In the genomic region with DNA sequence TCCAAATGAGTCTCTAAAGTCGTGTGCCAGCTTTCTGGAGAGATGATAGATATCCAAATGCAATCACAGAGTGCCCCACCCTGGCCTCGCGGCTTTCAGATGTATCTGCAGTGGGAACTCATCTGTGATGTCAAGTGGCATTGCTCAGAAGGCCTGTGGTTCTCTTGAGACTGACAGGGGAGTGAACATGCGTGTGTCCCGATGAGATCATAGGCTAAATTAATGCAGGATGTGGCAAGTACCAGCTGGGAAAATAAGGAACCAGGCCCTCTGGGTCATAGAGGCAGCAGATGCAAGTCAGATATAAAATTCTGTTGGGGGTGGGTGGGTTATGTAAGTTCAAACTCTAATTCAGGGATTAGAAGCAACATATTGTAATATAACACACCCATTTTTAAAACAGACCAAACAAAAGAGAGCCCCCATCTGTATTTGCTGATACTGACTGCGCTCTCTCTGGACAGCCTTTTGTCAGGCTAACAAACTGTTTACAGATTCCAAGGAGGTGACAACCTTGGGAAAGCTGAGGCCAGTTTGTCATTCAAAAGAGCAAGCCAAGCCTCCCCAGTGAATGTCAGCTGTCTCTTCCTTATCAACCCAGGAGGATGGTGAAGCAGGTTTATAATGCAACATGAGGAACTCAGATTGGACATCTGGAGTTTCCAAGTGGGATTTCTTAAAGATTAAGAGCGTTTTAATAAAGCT, we compare ENCODE assay signal across 11 mouse cellular contexts. TPM values are rescaled to one million over a fixed set of nuclear protein-coding genes. Genes with fewer than 3 reads are reported as not detected.
DNase-seq lines count a peak whose midpoint lies in the region; ATAC-seq and TF ChIP-seq lines count a peak whose summit lies in the region.
"Had no signal": no experiment of that assay in that cellular context is flagged by ENCODE, and none has a peak within 500 bp of the region (broad histone marks: within the 10 kb centered on the region; RNA-seq: fewer than 3 reads in every experiment).

No protein-coding gene starts in this region.

- no peak for TF ChIP-seq CTCF in heart, adult 2 months (IDR thresholded peaks at IDR 0.05)
- no peak for TF ChIP-seq CTCF in midbrain, postnatal 0 days (IDR thresholded peaks at IDR 0.05)

- H3K9ac ChIP-seq in heart, adult 2 months (ENCODE audit: low read depth, low read length), result no peak overlapping the region
- H3K9ac ChIP-seq in heart, embryonic 11.5 days (ENCODE audit: low read depth, low read length), result no peak overlapping the region
- no peak overlapping the region for H3K9ac ChIP-seq in midbrain, embryonic 11.5 days (ENCODE audit: low read length)
- H3K9ac ChIP-seq in midbrain, postnatal 0 days (replicated peaks; ENCODE audit: low read length, poor library complexity, severe bottlenecking), result no peak overlapping the region
- H3K9ac ChIP-seq: limb, embryonic 13.5 days had no signal

- peaks cover 6% of the 10 kb centered on the region for H3K36me3 ChIP-seq in heart, adult 2 months (ENCODE audit: control insufficient read depth, insufficient read depth, low read length)
- peaks cover 26% of the 10 kb centered on the region for H3K36me3 ChIP-seq in heart, embryonic 11.5 days (ENCODE audit: control insufficient read depth, insufficient read depth, low read length)
- H3K36me3 ChIP-seq in midbrain, embryonic 11.5 days (ENCODE audit: control insufficient read depth, insufficient read depth, low read length), result peaks cover 14% of the 10 kb centered on the region
- peaks cover 60% of the 10 kb centered on the region for H3K36me3 ChIP-seq in midbrain, postnatal 0 days (ENCODE audit: insufficient read depth, low read length)

- H3K4me3 ChIP-seq in heart, adult 2 months, result no peak overlapping the region
- no peak overlapping the region for H3K4me3 ChIP-seq in heart, embryonic 11.5 days (ENCODE audit: low read depth, low read length)
- H3K4me3 ChIP-seq in midbrain, embryonic 11.5 days (ENCODE audit: low read depth, low read length), result no peak overlapping the region
- H3K4me3 ChIP-seq in midbrain, postnatal 0 days (ENCODE audit: low read depth, low read length), result no peak overlapping the region
- H3K4me3 ChIP-seq: limb, embryonic 13.5 days had no signal

- H3K79me2 ChIP-seq in heart, adult 2 months (replicated peaks; ENCODE audit: control insufficient read depth, insufficient read depth, low read length), result no peaks in the 10 kb centered on the region

- DNase-seq in heart, adult 2 months, result peak in 1 of 2 experiments; percentile 52
- no peak for DNase-seq in midbrain, embryonic 11.5 days (ENCODE audit: low spot score, missing footprints)
- DNase-seq in midbrain, postnatal 0 days (ENCODE audit: low spot score), result no peak
- DNase-seq in heart, postnatal 10 days, result peak; percentile 50 to 53
- DNase-seq in retina, postnatal 1 day, result no peak
- DNase-seq in spleen, adult 18-20 months, result no peak
- DNase-seq in testis, postnatal 10 days (ENCODE audit: low spot score), result no peak
- DNase-seq: adrenal gland, postnatal 25 days; embryo, embryonic 11 days had no signal

- no peaks in the 10 kb centered on the region for H3K9me3 ChIP-seq in heart, embryonic 11.5 days (replicated peaks; ENCODE audit: control insufficient read depth, low read length)
- no peaks in the 10 kb centered on the region for H3K9me3 ChIP-seq in midbrain, embryonic 11.5 days (ENCODE audit: control insufficient read depth, low read length)
- no peaks in the 10 kb centered on the region for H3K9me3 ChIP-seq in midbrain, postnatal 0 days (ENCODE audit: low read length)
- H3K9me3 ChIP-seq: limb, embryonic 13.5 days had no signal

- H3K27ac ChIP-seq in heart, adult 2 months, result peak overlapping the region; percentile 18
- H3K27ac ChIP-seq in heart, embryonic 11.5 days (ENCODE audit: low read depth, low read length), result no peak overlapping the region
- H3K27ac ChIP-seq in midbrain, embryonic 11.5 days (ENCODE audit: low read depth, low read length), result no peak overlapping the region
- no peak overlapping the region for H3K27ac ChIP-seq in midbrain, postnatal 0 days (ENCODE audit: low read depth, low read length)
- H3K27ac ChIP-seq: limb, embryonic 13.5 days had no signal

- no peak for ATAC-seq in heart, embryonic 11.5 days (replicated peaks; ENCODE audit: insufficient number of reproducible peaks, low FRiP score, low TSS enrichment)
- ATAC-seq in midbrain, embryonic 11.5 days (ENCODE audit: low FRiP score), result peak; percentile 52; the same call in 1 of the 2 replicates
- no peak for ATAC-seq in midbrain, postnatal 0 days (ENCODE audit: low FRiP score)

- TF ChIP-seq EP300 in heart, adult 2 months (IDR thresholded peaks at IDR 0.05; ENCODE audit: insufficient read depth, low read depth, low read length), result peak; percentile 71; the same call in 1 of the 2 replicates

- peaks cover 9% of the 10 kb centered on the region for H3K4me1 ChIP-seq in heart, adult 2 months (ENCODE audit: control insufficient read depth, insufficient read depth, low read length)
- H3K4me1 ChIP-seq in heart, embryonic 11.5 days (ENCODE audit: control insufficient read depth, insufficient read depth, low read length), result no peaks in the 10 kb centered on the region
- no peaks in the 10 kb centered on the region for H3K4me1 ChIP-seq in midbrain, embryonic 11.5 days (ENCODE audit: control insufficient read depth, insufficient read depth, low read length)
- H3K4me1 ChIP-seq in midbrain, postnatal 0 days (ENCODE audit: insufficient read depth, low read length), result no peaks in the 10 kb centered on the region
- H3K4me1 ChIP-seq: limb, embryonic 13.5 days had no signal

- TF ChIP-seq POLR2A in heart, adult 2 months (IDR thresholded peaks at IDR 0.05; ENCODE audit: insufficient read depth, low read depth, low read length), result no peak

- intact Hi-C loops in heart, adult 2 months (cut with DNase I), result no loop called here
- intact Hi-C loops in heart, postnatal 10 days (cut with DNase I), result loop anchor here (10.0 kb wide), 1 partner anchor 599 kb away; no protein-coding TSS in a partner anchor

- 21% methylated on average over 7 of the region's 7 CpGs for WGBS in heart, adult 2 months
- WGBS in heart, embryonic 11.5 days (ENCODE audit: insufficient replicate concordance), result 78% methylated on average over 7 of the region's 7 CpGs
- 77% methylated on average over 7 of the region's 7 CpGs for WGBS in midbrain, embryonic 11.5 days
- 75% methylated on average over 7 of the region's 7 CpGs for WGBS in midbrain, postnatal 0 days

- H3K4me2 ChIP-seq in heart, embryonic 11.5 days, result no peak overlapping the region
- H3K4me2 ChIP-seq in midbrain, embryonic 11.5 days, result no peak overlapping the region
- no peak overlapping the region for H3K4me2 ChIP-seq in midbrain, postnatal 0 days (ENCODE audit: low read depth, low read length, poor library complexity, severe bottlenecking)
- H3K4me2 ChIP-seq: limb, embryonic 13.5 days had no signal

- no peaks in the 10 kb centered on the region for H3K27me3 ChIP-seq in heart, adult 2 months (ENCODE audit: control insufficient read depth, insufficient read depth, low read length)
- H3K27me3 ChIP-seq in heart, embryonic 11.5 days (ENCODE audit: control insufficient read depth, insufficient read depth, low read length), result no peaks in the 10 kb centered on the region
- no peaks in the 10 kb centered on the region for H3K27me3 ChIP-seq in midbrain, embryonic 11.5 days (ENCODE audit: control insufficient read depth, insufficient read depth, low read length)
- H3K27me3 ChIP-seq in midbrain, postnatal 0 days (ENCODE audit: insufficient read depth, low read length), result no peaks in the 10 kb centered on the region
- H3K27me3 ChIP-seq: limb, embryonic 13.5 days had no signal

RNA-seq across cellular contexts. Expression of gene Ptcd2, which starts 20.7 kb away (rescaled TPM):
- total RNA-seq in heart, adult 2 months (2021), result 10 to 100 TPM; 49.6 to 51.2 TPM
- polyA plus RNA-seq in heart, adult 2 months (2012; rRNA removed), result 35.0 and 44.9 TPM in 2 replicates
- 57.0 and 59.6 TPM in 2 replicates for polyA plus RNA-seq in heart, embryonic 11.5 days (2014; fragmentation: Nextera tagmentation; extraction: Ambion mirVana)
- polyA plus RNA-seq in midbrain, embryonic 11.5 days (2014; fragmentation: Nextera tagmentation; extraction: Ambion mirVana), result 54.1 and 55.9 TPM in 2 replicates
- 41.8 and 48.9 TPM in 2 replicates for total RNA-seq in midbrain, postnatal 0 days (2014; rRNA removed)
- 51.5 and 52.8 TPM in 2 replicates for polyA plus RNA-seq in midbrain, postnatal 0 days (2015; fragmentation: Nextera tagmentation; extraction: Ambion mirVana)
- total RNA-seq in heart, postnatal 10 days (2021), result 10 to 100 TPM; 38.8 to 43.6 TPM

RNA-seq across cellular contexts. Expression of gene Mrps27, which starts 20.8 kb away (rescaled TPM):
- 10 to 100 TPM; 40.8 to 48.0 TPM for total RNA-seq in heart, adult 2 months (2021)
- 39.3 and 41.7 TPM in 2 replicates for polyA plus RNA-seq in heart, adult 2 months (2012; rRNA removed)
- 73.1 and 86.4 TPM in 2 replicates for polyA plus RNA-seq in heart, embryonic 11.5 days (2014; fragmentation: Nextera tagmentation; extraction: Ambion mirVana)
- 60.1 and 64.1 TPM in 2 replicates for polyA plus RNA-seq in midbrain, embryonic 11.5 days (2014; fragmentation: Nextera tagmentation; extraction: Ambion mirVana)
- 19.6 and 21.9 TPM in 2 replicates for total RNA-seq in midbrain, postnatal 0 days (2014; rRNA removed)
- polyA plus RNA-seq in midbrain, postnatal 0 days (2015; fragmentation: Nextera tagmentation; extraction: Ambion mirVana), result 37.4 and 38.7 TPM in 2 replicates
- total RNA-seq in heart, postnatal 10 days (2021), result 10 to 100 TPM; 43.8 to 47.1 TPM

Comparison
In these comparisons a context has a peak if more than half of its experiments do, and no peak if none do; other contexts are left out.
1. DNase-seq: peak in heart, postnatal 10 days (2 of 2); none in midbrain, embryonic 11.5 days (single experiment), midbrain, postnatal 0 days (single experiment), retina, postnatal 1 day (single experiment), spleen, adult 18-20 months (0 of 2) and testis, postnatal 10 days (single experiment).